Mouse (Mus musculus) ES-E14 (cell line): ENCODE results near the gene Sh2d6.

Experiments used
- MAFK ChIP-seq: IDR thresholded peaks from 2 replicates; pipeline ENCODE4 v1.6.1; 2014; ENCODE audit warnings: mild to moderate bottlenecking, low read depth, low read length, inconsistent platforms; ENCODE audit not compliant: insufficient read depth
- ZC3H11A ChIP-seq: IDR thresholded peaks from 2 replicates; pipeline ENCODE4 v1.6.1; 2012; ENCODE audit warnings: low read depth, mild to moderate bottlenecking, inconsistent platforms, low read length, borderline replicate concordance

DNA sequence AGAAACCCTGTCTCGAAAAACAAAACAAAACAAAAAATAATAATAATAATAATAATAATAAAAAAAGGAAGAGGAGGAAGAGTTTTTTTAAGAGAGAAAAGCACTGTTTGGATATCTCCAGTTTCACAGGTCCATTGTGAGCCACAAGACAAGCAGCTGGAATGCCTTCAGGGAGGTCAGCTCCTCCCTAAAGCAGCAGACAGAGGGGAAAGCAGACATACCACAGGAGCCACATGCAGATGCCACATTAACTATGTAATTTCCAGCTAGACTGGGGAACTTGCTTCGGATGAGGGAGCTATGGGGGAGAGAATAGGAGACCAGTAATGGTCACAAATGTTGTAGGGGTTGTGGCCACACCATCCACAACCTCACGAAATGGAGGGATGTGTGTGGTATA is 34.2 kb downstream of the Sh2d6 start:
- no peak for TF ChIP-seq MAFK
- no peak for TF ChIP-seq ZC3H11A
